Mouse (Mus musculus): Measurements from ENCODE around the gene Krt18. TPM values are rescaled to one million over a fixed set of nuclear protein-coding genes. Genes with fewer than 3 reads are reported as not detected.

Krt18 gene
- polyA plus RNA-seq, 1 experiment from 2014 or later: 81.8 TPM

DNA sequence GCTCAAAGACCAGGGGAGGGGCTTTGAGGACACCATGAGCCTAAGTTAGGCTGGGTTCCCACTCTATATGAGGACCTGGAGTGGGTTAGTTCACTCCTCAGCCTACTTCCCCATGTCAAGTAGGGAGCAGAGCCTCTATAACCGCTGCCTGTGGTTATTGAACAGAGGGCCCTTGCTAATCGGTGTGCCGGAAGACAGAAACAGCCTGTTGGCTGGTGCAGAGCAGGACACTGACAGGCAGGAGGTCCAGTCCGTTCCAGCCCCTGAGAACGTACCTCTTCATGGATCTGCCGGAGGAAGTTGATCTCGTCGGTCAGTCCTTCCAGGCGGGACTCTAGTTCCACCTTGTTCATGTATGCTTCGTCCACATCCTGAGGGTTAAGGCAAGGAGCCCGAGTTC is 28.8 kb upstream of the Krt18 start:
- no peak overlapping the region for H3K4me2 ChIP-seq
- no peak overlapping the region for H3K27ac ChIP-seq
- peaks cover 28% of the 10 kb centered on the region for H3K4me1 ChIP-seq (replicated peaks)
- no peak overlapping the region for H3K9ac ChIP-seq
- ATAC-seq (ENCODE audit: low read depth) (no peak), DNase-seq (no peak)
- H3K4me3 ChIP-seq (replicated peaks): no peak overlapping the region
- H3K9me3 ChIP-seq (replicated peaks): no peaks in the 10 kb centered on the region
- H3K36me3 ChIP-seq: peaks cover 8% of the 10 kb centered on the region; the same call in 1 of the 2 replicates
- H3K27me3 ChIP-seq: peaks cover 28% of the 10 kb centered on the region
- WGBS (ENCODE audit: insufficient replicate concordance): 36% methylated on average over 11 of the region's 11 CpGs

DNA sequence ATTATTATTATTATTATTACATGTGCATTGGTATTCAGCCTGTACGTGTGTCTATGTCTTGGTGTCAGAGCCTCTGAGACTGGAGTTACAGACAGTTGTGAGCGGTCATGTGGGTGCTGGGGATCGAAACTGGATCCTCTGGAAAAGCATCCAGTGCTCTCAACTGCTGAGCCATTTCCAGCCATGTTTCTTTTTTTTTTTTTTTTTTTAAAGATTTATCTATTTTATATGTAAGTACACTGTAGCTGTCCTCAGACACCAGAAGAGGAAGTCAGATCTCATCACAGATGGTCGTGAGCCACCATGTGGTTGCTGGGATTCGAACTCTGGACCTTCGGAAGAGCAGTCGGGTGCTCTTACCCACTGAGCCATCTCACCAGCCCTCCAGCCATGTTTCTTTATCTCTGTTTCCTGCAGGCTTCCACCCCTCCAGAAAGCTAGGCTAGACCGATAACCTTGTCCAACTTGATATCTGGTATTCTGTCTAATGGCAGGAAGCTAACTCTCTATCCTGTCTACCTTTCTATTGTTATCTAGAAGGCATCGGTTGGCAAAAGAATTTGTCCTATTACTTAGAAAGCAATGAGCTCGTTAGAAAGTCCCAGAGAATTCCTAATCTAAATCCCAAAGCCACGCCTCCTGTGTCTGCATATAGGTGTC is 28.2 kb upstream of the Krt18 start:
- no peak for DNase-seq
- H3K4me3 ChIP-seq (replicated peaks): no peak overlapping the region
- 47% methylated on average over 11 of the region's 11 CpGs for WGBS (ENCODE audit: insufficient replicate concordance)
- H3K27ac ChIP-seq: no peak overlapping the region
- H3K9ac ChIP-seq: no peak overlapping the region
- no peaks in the 10 kb centered on the region for H3K9me3 ChIP-seq (replicated peaks)
- H3K27me3 ChIP-seq: peaks cover 35% of the 10 kb centered on the region
- ATAC-seq (ENCODE audit: low read depth): no peak
- peaks cover 8% of the 10 kb centered on the region; the same call in 1 of the 2 replicates for H3K36me3 ChIP-seq
- no peak overlapping the region for H3K4me2 ChIP-seq
- peaks cover 22% of the 10 kb centered on the region for H3K4me1 ChIP-seq (replicated peaks)

DNA sequence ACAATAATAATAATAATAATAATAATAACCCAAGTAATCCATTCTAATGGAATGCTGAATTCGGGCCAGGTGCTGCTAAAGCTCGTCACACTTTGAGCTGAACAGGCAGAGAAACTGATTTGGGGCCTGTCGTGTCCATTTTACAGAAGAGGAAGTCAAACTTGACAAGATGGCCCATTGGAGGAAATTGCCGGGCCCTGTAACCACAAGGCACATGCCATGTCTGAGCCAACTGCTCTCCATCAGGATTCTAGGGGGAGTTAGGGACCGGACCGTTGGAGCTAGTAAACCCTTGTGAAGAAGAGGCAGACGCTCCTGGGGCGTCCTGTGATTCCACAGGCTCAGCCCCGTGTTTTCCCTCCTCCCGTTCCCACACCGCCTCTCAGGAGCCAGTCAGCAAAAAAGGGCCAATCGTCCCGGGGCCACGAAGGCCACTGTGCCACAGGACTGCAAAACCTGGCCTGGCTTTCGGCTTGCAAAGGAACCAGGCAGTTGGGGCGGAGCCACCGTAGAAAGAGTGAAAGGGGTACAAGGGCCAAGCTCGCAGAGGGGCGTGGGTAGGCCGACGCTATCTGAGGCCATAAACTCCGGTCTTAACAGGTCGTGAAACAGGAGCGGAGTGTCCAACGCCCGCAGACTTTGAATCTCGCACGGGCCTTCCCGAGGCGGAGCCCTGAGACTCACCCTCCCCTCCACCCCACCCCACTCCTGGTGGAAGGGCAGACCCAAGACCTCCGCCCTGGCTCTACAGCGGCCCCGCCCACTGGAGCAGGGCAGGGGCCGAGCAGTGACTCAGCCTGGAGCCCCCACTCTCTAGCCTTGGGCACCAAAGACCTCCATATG is 25.1 kb upstream of the Krt18 start:
- Histone ChIP-seq H3K9me3 (replicated peaks) (no peaks in the 10 kb centered on the region), H3K9ac (peak overlapping the region; percentile 51), H3K4me1 (replicated peaks) (peaks cover 11% of the 10 kb centered on the region), H3K36me3 (0 out of 2 replicates have a peak, but pooled peaks cover 6% of the 10 kb centered on the region), H3K27ac (peak overlapping the region; percentile 55), H3K27me3 (peaks cover 63% of the 10 kb centered on the region), H3K4me2 (peak overlapping the region; percentile 58), H3K4me3 (replicated peaks) (peak overlapping the region; percentile 50)
- WGBS (ENCODE audit: insufficient replicate concordance): 1% methylated on average over 34 of the region's 34 CpGs
- DNase-seq: no peak
- ATAC-seq (ENCODE audit: low read depth): peak; percentile 70

- DNase-seq (no peak), ATAC-seq (ENCODE audit: low read depth) (no peak)
- whole genome bisulfite sequencing (ENCODE audit: insufficient replicate concordance): 24% methylated on average over 12 of the region's 12 CpGs
- peak overlapping the region; percentile 50 for H3K4me3 ChIP-seq (replicated peaks)
- H3K4me1 ChIP-seq (replicated peaks): peaks cover 11% of the 10 kb centered on the region
- peak overlapping the region; percentile 58 for H3K4me2 ChIP-seq
- no peaks in the 10 kb centered on the region for H3K9me3 ChIP-seq (replicated peaks)
- 0 out of 2 replicates have a peak, but pooled peaks cover 6% of the 10 kb centered on the region for H3K36me3 ChIP-seq
- peak overlapping the region; percentile 51 for H3K9ac ChIP-seq
- peak overlapping the region; percentile 55 for H3K27ac ChIP-seq
- H3K27me3 ChIP-seq: peaks cover 66% of the 10 kb centered on the region
Observed at GRCm38 (mm10) chr15:102003516-102003915, 24.5 kb upstream of the Krt18 start.

GRCm38 (mm10) chr15:102004189-102004588 is 23.8 kb upstream of the Krt18 start, which contains the start of gene Krt8:
Krt8 (minus strand) TSS chr15:102004482.
- Histone ChIP-seq H3K4me2 (peak within 1 kb of the TSS; percentile 58), H3K36me3 (0 out of 2 replicates have a peak, but pooled peaks cover 6% of the 10 kb centered on the region), H3K4me1 (replicated peaks) (peaks cover 11% of the 10 kb centered on the region), H3K9ac (peak within 1 kb of the TSS; percentile 51), H3K27me3 (peaks cover 66% of the 10 kb centered on the region), H3K4me3 (replicated peaks) (peak within 1 kb of the TSS; percentile 50), H3K9me3 (replicated peaks) (no peaks in the 10 kb centered on the region), H3K27ac (peak within 1 kb of the TSS; percentile 55)
- ATAC-seq (ENCODE audit: low read depth) (peak; percentile 52), DNase-seq (no peak)
- WGBS (ENCODE audit: insufficient replicate concordance): 29% methylated on average over 11 of the region's 11 CpGs

GRCm38 (mm10) chr15:102005290-102005689 is 22.7 kb upstream of the Krt18 start:
- Histone ChIP-seq H3K4me3 (replicated peaks) (no peak overlapping the region), H3K9ac (no peak overlapping the region), H3K36me3 (0 out of 2 replicates have a peak, but pooled peaks cover 5% of the 10 kb centered on the region), H3K27me3 (peaks cover 66% of the 10 kb centered on the region), H3K27ac (no peak overlapping the region), H3K4me2 (no peak overlapping the region), H3K9me3 (replicated peaks) (no peaks in the 10 kb centered on the region), H3K4me1 (replicated peaks) (peaks cover 11% of the 10 kb centered on the region)
- no peak for DNase-seq
- no peak for ATAC-seq (ENCODE audit: low read depth)
- WGBS (ENCODE audit: insufficient replicate concordance): 33% methylated on average over 4 of the region's 4 CpGs

DNA sequence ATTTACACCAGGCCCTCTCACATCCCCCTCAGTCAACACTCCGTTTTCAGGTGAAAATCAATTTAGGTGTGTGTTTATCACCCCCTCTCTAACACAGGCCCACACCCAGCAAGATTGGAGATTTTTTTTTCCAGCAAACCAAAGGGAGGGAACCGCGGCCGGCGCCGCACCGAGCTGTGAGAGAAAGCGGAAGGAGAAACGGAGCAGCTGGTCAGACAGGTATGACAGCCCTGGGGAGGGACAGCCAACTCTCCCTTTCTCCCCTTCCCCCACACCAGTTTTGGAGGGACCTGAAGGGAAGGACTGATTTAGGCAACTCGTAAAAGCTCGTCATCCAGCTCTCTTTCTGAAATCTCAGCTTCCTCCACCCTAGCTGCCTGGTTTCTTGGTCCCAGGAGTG is 21.7 kb upstream of the Krt18 start:
- peaks cover 11% of the 10 kb centered on the region for H3K4me1 ChIP-seq (replicated peaks)
- H3K27ac ChIP-seq: no peak overlapping the region

DNA sequence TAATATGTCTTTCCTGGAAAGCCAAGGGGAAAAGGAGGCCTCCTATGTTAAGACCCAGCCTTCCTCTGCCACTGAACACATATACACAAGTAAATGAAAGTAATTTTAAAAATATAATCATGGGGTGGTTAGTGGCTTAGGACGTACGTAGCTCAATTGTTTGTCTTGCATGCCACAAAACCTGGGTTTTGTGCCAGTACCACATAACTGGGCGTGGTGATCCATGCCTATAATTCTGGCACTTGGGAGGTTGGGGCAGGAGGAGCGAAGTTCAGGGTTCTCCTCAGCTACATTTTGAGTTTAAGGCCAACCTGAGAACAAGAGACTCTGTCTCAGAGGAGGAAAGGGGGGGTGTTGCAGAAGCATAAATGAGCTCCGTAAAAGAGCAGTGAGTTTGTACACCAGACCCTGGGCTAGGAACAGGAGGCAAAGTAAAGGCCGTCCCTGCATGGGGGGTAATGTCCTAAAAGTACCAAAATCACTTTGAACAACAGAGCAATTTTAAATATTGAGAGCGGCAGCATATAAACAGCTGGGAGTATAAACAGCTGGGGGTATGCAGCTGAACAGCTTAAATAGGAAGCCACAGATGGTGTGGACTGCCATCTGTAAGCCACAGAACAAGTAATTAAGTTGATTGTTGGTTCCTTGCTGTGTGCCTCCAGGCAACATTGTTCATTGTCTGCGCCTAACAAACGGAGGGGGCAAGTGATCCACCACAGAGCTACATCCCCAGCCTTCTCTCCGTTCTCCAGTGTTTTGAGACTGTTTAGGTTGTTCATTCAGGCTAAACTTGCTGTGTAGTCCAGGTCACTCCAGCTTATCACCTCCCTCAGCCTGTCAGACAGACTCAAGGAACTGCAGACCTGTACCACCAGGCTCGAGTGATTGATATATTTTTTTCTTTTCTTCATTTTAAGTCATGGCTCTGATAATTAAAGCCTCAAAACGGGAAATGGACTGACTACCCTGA is 20.6 kb upstream of the Krt18 start:
- DNase-seq (no peak), ATAC-seq (ENCODE audit: low read depth) (no peak)
- Histone ChIP-seq H3K4me3 (replicated peaks) (no peak overlapping the region), H3K27me3 (peaks cover 56% of the 10 kb centered on the region), H3K9ac (no peak overlapping the region), H3K4me1 (replicated peaks) (peaks cover 11% of the 10 kb centered on the region), H3K4me2 (no peak overlapping the region), H3K27ac (no peak overlapping the region), H3K9me3 (replicated peaks) (no peaks in the 10 kb centered on the region), H3K36me3 (no peaks in the 10 kb centered on the region)
- 54% methylated on average over 12 of the region's 12 CpGs for WGBS (ENCODE audit: insufficient replicate concordance)

More for the DNA sequence above, 21.7 kb upstream of the Krt18 start:
- Histone ChIP-seq H3K9me3 (replicated peaks) (no peaks in the 10 kb centered on the region), H3K4me3 (replicated peaks) (no peak overlapping the region), H3K9ac (no peak overlapping the region), H3K36me3 (no peaks in the 10 kb centered on the region), H3K4me2 (0 out of 2 replicates have a peak overlapping the region, but pooled peaks have one; percentile 15), H3K27me3 (peaks cover 63% of the 10 kb centered on the region)
- 19% methylated on average over 11 of the region's 11 CpGs for WGBS (ENCODE audit: insufficient replicate concordance)
- DNase-seq: no peak
- ATAC-seq (ENCODE audit: low read depth): no peak

- no peak overlapping the region for H3K4me2 ChIP-seq
- ATAC-seq (ENCODE audit: low read depth): no peak
- no peak overlapping the region for H3K9ac ChIP-seq
- H3K27me3 ChIP-seq: peaks cover 23% of the 10 kb centered on the region
- no peak overlapping the region for H3K4me3 ChIP-seq (replicated peaks)
- H3K36me3 ChIP-seq: no peaks in the 10 kb centered on the region
- DNase-seq: no peak
- H3K27ac ChIP-seq: no peak overlapping the region
- no peaks in the 10 kb centered on the region for H3K9me3 ChIP-seq (replicated peaks)
- 66% methylated on average over 3 of the region's 3 CpGs for WGBS (ENCODE audit: insufficient replicate concordance)
- H3K4me1 ChIP-seq (replicated peaks): peaks cover 20% of the 10 kb centered on the region
Observed at GRCm38 (mm10) chr15:102010569-102011245, 17.3 kb upstream of the Krt18 start.

- H3K27me3 ChIP-seq: peaks cover 7% of the 10 kb centered on the region
- no peaks in the 10 kb centered on the region for H3K36me3 ChIP-seq
- H3K9ac ChIP-seq: no peak overlapping the region
- no peak overlapping the region for H3K4me2 ChIP-seq
- DNase-seq (no peak), ATAC-seq (ENCODE audit: low read depth) (no peak)
- no peaks in the 10 kb centered on the region for H3K9me3 ChIP-seq (replicated peaks)
- no peak overlapping the region for H3K27ac ChIP-seq
- H3K4me3 ChIP-seq (replicated peaks): no peak overlapping the region
- WGBS (ENCODE audit: insufficient replicate concordance): 58% methylated on average over 4 of the region's 4 CpGs
- peaks cover 34% of the 10 kb centered on the region for H3K4me1 ChIP-seq (replicated peaks)
Observed at GRCm38 (mm10) chr15:102012260-102012765, 15.7 kb upstream of the Krt18 start.

Measured in liver, embryonic 13.5 days (tissue).